Mouse (Mus musculus): ENCODE measurements around the gene 1500009C09Rik. TPM values are rescaled to one million over a fixed set of nuclear protein-coding genes. Genes with fewer than 3 reads are reported as not detected.

The 1500009C09Rik gene
- total RNA-seq, 1 experiment from 2014 or later: not detected

GRCm38 (mm10) chr15:82247131-82247776 is 4.9 kb upstream of the 1500009C09Rik start:
- DNase-seq: peak; percentile 47

DNA sequence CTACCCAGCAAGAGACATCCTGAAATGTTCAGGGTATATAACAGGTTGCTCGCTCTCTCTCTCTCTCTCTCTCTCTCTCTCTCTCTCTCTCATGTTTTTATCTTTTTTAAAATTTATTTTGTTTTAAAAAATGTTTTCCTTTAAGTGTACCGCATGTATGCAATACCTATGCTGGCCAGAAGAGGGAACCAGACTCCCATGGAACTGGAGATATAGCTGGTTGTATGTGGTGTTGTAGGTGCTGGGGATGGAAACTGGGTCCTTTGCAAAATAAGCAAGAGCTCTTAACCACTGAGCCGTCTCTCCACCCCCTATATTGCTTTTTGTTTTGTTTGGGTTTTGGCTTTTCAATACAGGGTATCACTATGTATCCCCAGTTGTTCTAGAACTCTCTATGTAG is 618 bp upstream of the 1500009C09Rik start:
- DNase-seq: no peak

GRCm38 (mm10) chr15:82255248-82255647 is 3.1 kb downstream of the 1500009C09Rik start:
- DNase-seq: no peak

GRCm38 (mm10) chr15:82255944-82256383 is 3.8 kb downstream of the 1500009C09Rik start:
- no peak for DNase-seq

GRCm38 (mm10) chr15:82259510-82259909 is 7.3 kb downstream of the 1500009C09Rik start:
- peak; percentile 71 for DNase-seq

DNA sequence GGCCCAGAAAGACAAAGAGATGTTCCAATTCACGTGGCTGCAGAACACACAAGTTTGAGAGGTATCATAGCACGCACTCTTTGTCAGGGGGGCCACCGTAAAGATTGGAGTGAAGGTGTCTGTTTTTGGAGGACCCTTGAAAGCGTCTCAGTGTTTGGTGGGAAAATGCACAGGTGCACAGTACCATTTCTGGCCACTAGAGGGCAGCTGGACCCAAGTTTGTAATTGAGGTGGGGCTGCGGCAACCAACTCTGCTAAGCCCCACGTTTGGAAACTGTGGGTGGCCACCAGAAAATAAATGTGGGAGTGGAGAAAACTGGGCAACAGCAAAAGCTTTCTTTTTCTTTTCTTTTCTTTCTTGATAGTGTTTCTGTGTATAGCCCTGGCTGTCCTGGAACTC is 14.2 kb downstream of the 1500009C09Rik start:
- DNase-seq: peak; percentile 57

DNA sequence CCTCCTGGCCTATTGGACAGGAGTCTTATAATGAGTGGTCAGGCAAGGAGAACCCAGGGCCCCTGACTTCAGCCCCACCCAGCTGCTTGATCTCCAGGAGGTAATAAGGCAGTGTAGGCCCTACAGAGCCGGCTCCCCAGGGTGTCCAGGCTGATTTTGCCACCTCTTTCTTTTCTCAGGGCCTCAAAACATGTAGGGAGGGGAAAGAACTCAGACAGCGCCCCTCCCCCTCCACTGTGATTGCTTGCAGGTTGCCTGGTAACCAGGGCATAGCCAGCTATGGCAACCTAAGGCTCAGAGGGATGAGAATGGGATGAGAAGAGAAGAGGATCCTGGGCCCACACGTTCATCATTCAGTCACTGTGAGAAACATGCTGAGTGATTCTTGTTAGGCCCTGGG is 16.0 kb downstream of the 1500009C09Rik start:
- DNase-seq: no peak

DNA sequence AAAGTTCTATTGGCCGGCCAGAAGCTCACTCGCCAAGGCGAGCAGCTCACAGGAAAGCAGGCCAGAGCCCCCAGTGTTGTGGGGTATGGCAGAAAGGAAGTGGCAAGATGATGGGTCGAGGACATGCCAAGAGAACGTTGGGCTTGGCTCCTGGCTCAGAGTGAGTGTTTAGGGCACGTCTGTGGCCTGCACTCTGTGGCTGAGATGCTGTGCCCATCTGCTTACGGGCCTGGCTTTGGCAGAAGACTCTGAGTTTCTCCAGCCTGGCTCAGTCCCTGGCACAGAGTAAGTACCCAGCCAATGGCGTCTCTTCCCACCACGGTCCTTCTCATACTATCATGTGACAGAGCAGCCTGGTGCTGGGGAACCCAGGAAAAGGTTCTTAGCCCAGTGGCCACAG is 16.6 kb downstream of the 1500009C09Rik start:
- DNase-seq: no peak

DNA sequence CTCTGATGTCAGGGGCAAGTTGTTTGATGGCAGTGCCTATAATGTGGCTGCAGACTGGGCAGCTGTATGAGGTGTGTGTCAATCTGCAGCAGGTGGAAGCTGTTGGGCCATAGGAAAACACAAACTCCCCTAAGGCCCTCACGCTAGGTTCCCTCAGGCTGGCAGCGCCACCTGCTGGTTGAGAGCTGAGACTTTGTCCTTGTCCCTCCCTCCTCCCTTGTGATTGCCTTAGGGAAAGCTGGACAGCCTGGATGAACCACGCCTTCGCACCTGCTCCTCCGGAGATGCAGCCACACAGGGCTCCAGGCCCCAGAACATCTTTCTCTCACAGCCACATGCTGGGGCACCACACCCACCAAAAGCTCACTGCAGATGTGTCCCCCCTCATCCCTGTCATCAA is 19.0 kb downstream of the 1500009C09Rik start:
- DNase-seq: peak; percentile 81

DNA sequence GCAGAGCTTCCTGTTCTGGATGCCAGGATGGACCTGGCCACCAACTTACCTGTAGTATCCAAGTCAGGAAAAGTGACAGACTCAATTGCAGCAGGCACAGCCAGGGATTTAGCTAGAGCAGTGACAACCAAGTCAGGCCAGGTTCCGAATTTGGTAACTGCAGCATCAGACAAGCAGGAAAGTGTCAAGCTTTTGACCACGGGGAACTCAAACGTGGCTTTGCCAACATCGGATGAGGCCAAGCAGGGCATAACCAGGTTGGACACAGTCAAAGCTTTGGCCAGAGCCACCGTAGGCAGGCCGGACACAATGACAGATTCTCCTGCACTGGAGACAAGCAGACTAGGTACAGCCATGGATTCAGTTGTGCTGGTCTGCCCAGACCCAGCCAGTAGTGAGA is 20.1 kb downstream of the 1500009C09Rik start:
- no peak for DNase-seq

DNA sequence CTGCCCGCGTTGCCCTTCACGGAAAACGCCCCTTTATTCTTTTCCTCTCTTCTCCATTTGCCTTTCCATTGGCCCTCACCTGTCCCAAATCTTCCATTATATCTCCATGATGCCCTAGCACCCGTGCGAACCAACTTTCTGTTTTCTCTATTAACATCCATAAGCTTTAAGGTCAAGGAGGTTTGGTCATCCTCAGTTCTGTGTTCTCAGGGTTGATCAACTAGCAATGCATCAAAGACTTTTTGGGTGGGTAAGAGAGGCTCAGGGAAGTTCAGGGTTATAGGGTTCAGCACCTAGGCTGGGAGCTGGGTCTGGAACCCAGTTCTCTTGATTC is 22.4 kb downstream of the 1500009C09Rik start, which contains the start of gene Sept3:
Gene Sept3 (plus strand): TSS at position 301 of the 334 bp plus-strand sequence.
- no peak for DNase-seq

DNA sequence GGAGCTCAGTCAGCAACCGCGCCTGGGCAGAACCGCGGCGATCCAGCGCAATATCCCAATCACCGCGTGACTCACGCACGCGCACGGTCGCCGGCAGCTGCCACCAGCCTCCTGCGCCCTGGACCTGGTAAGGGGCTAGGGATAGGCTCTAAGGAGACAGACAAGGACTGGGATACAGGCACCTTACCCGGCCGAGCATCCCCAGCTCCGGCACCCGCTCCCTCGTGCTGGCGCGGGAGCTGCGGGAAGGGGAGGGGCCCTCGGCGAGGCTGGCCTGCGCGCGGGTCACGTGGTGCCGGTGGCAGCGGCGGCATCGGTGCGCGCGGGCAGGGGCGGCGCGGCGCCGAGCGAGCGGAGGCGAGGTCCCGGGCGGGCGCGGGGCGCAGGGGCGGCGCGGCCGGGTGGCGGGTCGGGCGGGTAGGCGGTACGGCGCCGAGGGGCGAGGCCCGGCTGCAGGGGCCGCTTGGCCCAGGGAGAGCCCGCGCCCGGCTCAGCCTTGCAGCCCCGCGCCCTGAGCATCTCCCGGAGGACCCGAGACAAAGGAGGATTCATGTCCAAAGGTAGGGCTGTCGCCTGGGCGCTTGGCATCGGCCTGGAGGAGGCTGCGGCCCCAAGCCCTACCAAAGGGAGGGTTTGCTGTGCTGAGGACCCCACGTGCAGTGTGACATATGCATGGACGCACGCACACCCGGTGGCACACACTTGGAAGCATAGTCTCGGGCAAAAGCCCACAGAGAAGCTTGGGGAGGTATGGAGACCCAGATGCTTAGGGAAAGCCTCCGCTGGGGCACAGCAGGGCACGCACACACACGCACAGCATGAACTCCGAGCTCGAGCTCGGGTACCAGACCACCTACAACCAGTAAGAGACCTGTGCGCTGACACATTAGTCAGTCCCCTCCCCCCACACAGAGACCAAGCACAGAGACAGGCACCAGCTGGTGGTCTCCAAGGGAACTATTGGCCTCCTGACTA is 23.0 kb downstream of the 1500009C09Rik start:
- DNase-seq: peak; percentile 70

- DNase-seq: no peak
Observed at GRCm38 (mm10) chr15:82277591-82277990, 25.4 kb downstream of the 1500009C09Rik start.

DNA sequence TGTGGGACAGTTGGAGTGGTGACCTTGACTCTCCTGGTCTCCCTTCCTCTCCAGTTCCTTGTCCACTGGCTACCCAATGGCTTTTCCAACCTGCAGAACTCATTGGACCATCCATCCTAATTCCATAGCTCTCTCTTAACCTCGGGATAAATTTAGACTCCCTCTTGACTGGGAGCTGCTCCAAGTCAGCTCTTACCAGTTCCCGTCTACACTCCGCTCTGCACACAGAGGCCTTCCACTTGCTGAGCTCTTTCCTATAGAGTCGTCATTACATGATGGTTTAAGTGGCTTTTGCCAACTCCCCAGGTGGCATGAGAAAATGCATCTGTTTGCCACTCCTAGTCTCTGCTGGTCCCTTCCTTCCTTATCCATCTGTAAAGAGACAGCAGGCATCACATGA is 28.4 kb downstream of the 1500009C09Rik start:
- DNase-seq: no peak

DNA sequence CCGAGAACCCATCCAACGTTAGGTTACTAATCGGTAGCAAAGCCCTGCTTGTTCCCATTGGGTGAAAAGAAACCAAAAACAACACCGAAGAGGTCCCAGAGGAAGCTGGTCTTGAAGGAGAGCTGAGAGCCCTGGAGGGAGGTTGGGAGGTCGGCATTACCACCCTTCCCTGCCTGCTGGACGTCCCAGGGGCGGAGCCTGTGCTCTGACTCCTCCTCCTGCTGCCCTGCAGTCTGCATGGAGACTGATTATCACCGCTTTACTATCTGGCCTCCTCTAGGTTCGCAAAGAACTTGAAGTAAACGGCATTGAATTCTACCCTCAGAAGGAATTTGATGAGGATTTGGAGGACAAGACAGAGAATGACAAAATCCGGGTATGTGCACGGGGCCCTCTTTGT is 34.0 kb downstream of the 1500009C09Rik start:
- no peak for DNase-seq

- DNase-seq: no peak
Observed at GRCm38 (mm10) chr15:82290252-82290651, 38.1 kb downstream of the 1500009C09Rik start.

GRCm38 (mm10) chr15:82292851-82293250 is 40.7 kb downstream of the 1500009C09Rik start:
- DNase-seq: no peak

DNA sequence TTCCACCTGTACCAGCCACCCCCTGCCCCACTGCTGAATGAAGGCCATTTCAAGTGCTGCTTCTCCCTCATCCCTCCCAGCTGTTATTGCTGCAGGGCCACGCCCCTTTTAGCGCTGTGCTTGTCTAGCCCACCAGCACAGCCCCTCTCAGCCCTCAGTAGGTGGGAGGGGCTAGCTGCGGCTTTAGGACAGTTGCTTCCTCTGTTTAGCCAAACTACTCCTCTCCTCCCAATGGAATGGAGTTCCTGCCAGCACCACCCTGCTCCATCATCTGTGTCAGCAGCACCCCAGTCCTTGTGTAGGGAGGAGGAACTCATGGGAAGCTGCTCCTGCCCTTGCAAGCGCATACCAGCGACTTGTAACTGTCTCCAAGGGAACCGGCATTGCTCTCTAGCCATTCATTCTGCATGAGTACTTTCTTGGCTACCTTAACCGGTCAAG is 41.1 kb downstream of the 1500009C09Rik start:
- DNase-seq: no peak

GRCm38 (mm10) chr15:82294059-82294458 is 41.9 kb downstream of the 1500009C09Rik start:
- DNase-seq: no peak

- no peak for DNase-seq
Observed at GRCm38 (mm10) chr15:82298764-82299561, 46.8 kb downstream of the 1500009C09Rik start, which contains the start of gene Wbp2nl. Gene Wbp2nl (plus strand): TSS chr15:82298954.

GRCm38 (mm10) chr15:82307107-82307506 is 54.9 kb downstream of the 1500009C09Rik start:
- DNase-seq: no peak

- DNase-seq: no peak
Observed at GRCm38 (mm10) chr15:82308416-82308815, 56.2 kb downstream of the 1500009C09Rik start.
